ENCODE assay signal across 9 mouse cellular contexts in genomic region chr2:44705883-44706615, GRCm38 (mm10).
A peak's percentile ranks its signal among the peaks of the same experiment; 100 is the strongest.
DNase-seq lines count a peak whose midpoint lies in the region; ATAC-seq and TF ChIP-seq lines count a peak whose summit lies in the region.
"Had no signal": no experiment of that assay in that cellular context is flagged by ENCODE, and none has a peak within 500 bp of the region (broad histone marks: within the 10 kb centered on the region; RNA-seq: fewer than 3 reads in every experiment).

No protein-coding gene starts in this region.

- no peaks in the 10 kb centered on the region for H3K27me3 ChIP-seq in hindbrain, postnatal 0 days (ENCODE audit: insufficient read depth, low read length)
- H3K27me3 ChIP-seq in hindbrain, embryonic 12.5 days, result no peaks in the 10 kb centered on the region

- no peak overlapping the region for H3K4me2 ChIP-seq in hindbrain, postnatal 0 days (ENCODE audit: low read depth, low read length)
- H3K4me2 ChIP-seq in hindbrain, embryonic 12.5 days (replicated peaks), result no peak overlapping the region

- H3K27ac ChIP-seq in hindbrain, postnatal 0 days, result peak overlapping the region; percentile 54; the same call in 1 of the 2 replicates
- H3K27ac ChIP-seq in hindbrain, embryonic 12.5 days, result no peak overlapping the region
- H3K27ac ChIP-seq: macrophage had no signal

- 53% methylated on average over 4 of the region's 4 CpGs for WGBS in hindbrain, postnatal 0 days
- 77% methylated on average over 4 of the region's 4 CpGs for WGBS in hindbrain, embryonic 12.5 days

- H3K36me3 ChIP-seq in hindbrain, postnatal 0 days (ENCODE audit: insufficient read depth, low read length), result no peaks in the 10 kb centered on the region
- H3K36me3 ChIP-seq in hindbrain, embryonic 12.5 days, result no peaks in the 10 kb centered on the region

- no peak for ATAC-seq in hindbrain, postnatal 0 days
- ATAC-seq in hindbrain, embryonic 12.5 days (ENCODE audit: low FRiP score), result no peak
- ATAC-seq in granulocyte monocyte progenitor cell, adult 5-6 weeks (replicated peaks; ENCODE audit: poor library complexity, severe bottlenecking), result no peak

- H3K9me3 ChIP-seq in hindbrain, postnatal 0 days (ENCODE audit: low read length), result no peaks in the 10 kb centered on the region
- no peaks in the 10 kb centered on the region for H3K9me3 ChIP-seq in hindbrain, embryonic 12.5 days (replicated peaks)

- peak; percentile 27 for DNase-seq in hindbrain, postnatal 0 days (ENCODE audit: low spot score)
- peak; percentile 37 for DNase-seq in brain, embryonic 18.5 days (ENCODE audit: low read depth, low spot score)
- peak; percentile 8 to 33 for DNase-seq in heart, postnatal 14 days
- peak; percentile 40 to 53 for DNase-seq in layer of hippocampus, postnatal 14 days (ENCODE audit: low spot score in 2 of 2)
- no peak for DNase-seq in c-Kit-positive CD71-positive TER-119-positive erythroid progenitor cells, embryonic 14.5 days (ENCODE audit: low spot score)
- DNase-seq in testis, postnatal 14 days (ENCODE audit: low spot score), result no peak

- TF ChIP-seq CTCF in hindbrain, postnatal 0 days (IDR thresholded peaks at IDR 0.05; ENCODE audit: low read depth), result no peak

- no peak overlapping the region for H3K4me3 ChIP-seq in hindbrain, postnatal 0 days (ENCODE audit: low read length)
- no peak overlapping the region for H3K4me3 ChIP-seq in hindbrain, embryonic 12.5 days

- H3K9ac ChIP-seq in hindbrain, postnatal 0 days (replicated peaks; ENCODE audit: low read length), result no peak overlapping the region
- H3K9ac ChIP-seq in hindbrain, embryonic 12.5 days, result no peak overlapping the region

- H3K4me1 ChIP-seq in hindbrain, postnatal 0 days (ENCODE audit: insufficient read depth, low read length), result no peaks in the 10 kb centered on the region
- no peaks in the 10 kb centered on the region for H3K4me1 ChIP-seq in hindbrain, embryonic 12.5 days

- intact Hi-C loops in heart, postnatal 14 days (cut with DNase I), result no loop called here

Comparison
In these comparisons a context has a peak if more than half of its experiments do, and no peak if none do; other contexts are left out.
1. DNase-seq: peak in hindbrain, postnatal 0 days (single experiment), brain, embryonic 18.5 days (single experiment), heart, postnatal 14 days (2 of 2) and layer of hippocampus, postnatal 14 days (2 of 2); none in c-Kit-positive CD71-positive TER-119-positive erythroid progenitor cells, embryonic 14.5 days (single experiment) and testis, postnatal 14 days (single experiment).